Mouse (Mus musculus) neural tube, embryonic 13.5 days (tissue): ENCODE data around the gene Rab37. TPM values are rescaled to one million over a fixed set of nuclear protein-coding genes. Genes with fewer than 3 reads are reported as not detected.

Experiments
- polyA plus RNA-seq: library from polyadenylated mRNA; unstranded; fragments of >200 nt; fragmentation: Nextera tagmentation; extraction: Ambion mirVana; gene quantifications from 2 replicates; pipeline ENCODE4 v1.2.1, GENCODE M21; 2015

Rab37 gene
- polyA plus RNA-seq, 1 experiment from 2014 or later: 1.1 TPM

Other genes with a start within 250 kb of the Rab37 start
- gene Gprc5c, start 240.3 kb upstream of the Rab37 start, polyA plus RNA-seq: 14.2 and 15.6 TPM in 2 replicates
- 1.2 and 2.8 TPM in 2 replicates for gene Cd300a, start 201.4 kb upstream of the Rab37 start, polyA plus RNA-seq
- gene Cd300lb, start 157.0 kb upstream of the Rab37 start, polyA plus RNA-seq: 0.14 and 0.15 TPM in 2 replicates
- gene Cd300c, start 122.3 kb upstream of the Rab37 start, polyA plus RNA-seq: not detected in 2 replicates
- gene Cd300ld, start 101.5 kb upstream of the Rab37 start, polyA plus RNA-seq: 0.22 TPM in 1 of 2 replicates, not detected in the other
- gene Cd300c2, start 89.6 kb upstream of the Rab37 start, polyA plus RNA-seq: 1.5 and 1.9 TPM in 2 replicates
- not detected in 2 replicates for gene Cd300ld2, start 75.2 kb upstream of the Rab37 start, polyA plus RNA-seq
- not detected in 2 replicates for gene Cd300ld4, start 64.4 kb upstream of the Rab37 start, polyA plus RNA-seq
- not detected in 2 replicates for gene Cd300ld5, start 53.7 kb upstream of the Rab37 start, polyA plus RNA-seq
- gene Cd300ld3, start 43.0 kb upstream of the Rab37 start, polyA plus RNA-seq: not detected in 2 replicates
- not detected in 2 replicates for gene Cd300e, start 29.3 kb upstream of the Rab37 start, polyA plus RNA-seq
- gene Cd300lf, start 42.6 kb downstream of the Rab37 start, polyA plus RNA-seq: 0.14 TPM in 1 of 2 replicates, not detected in the other
- 50.6 and 58.1 TPM in 2 replicates for gene Slc9a3r1, start 71.9 kb downstream of the Rab37 start, polyA plus RNA-seq
- 11.6 and 11.8 TPM in 2 replicates for gene Tmem104, start 96.1 kb downstream of the Rab37 start, polyA plus RNA-seq
- 16.3 and 24.1 TPM in 2 replicates for gene Nat9, start 96.4 kb downstream of the Rab37 start, polyA plus RNA-seq
- gene Grin2c, start 175.8 kb downstream of the Rab37 start, polyA plus RNA-seq: 0.55 and 0.57 TPM in 2 replicates
- gene Fdxr, start 185.6 kb downstream of the Rab37 start, polyA plus RNA-seq: 19.4 and 20.4 TPM in 2 replicates
- gene Fads6, start 206.2 kb downstream of the Rab37 start, polyA plus RNA-seq: 0.65 and 1.1 TPM in 2 replicates
- gene Otop2, start 215.7 kb downstream of the Rab37 start, polyA plus RNA-seq: not detected in 2 replicates
- 0.14 and 0.18 TPM in 2 replicates for gene Ush1g, start 230.6 kb downstream of the Rab37 start, polyA plus RNA-seq
- gene Otop3, start 243.3 kb downstream of the Rab37 start, polyA plus RNA-seq: 1.4 and 2.1 TPM in 2 replicates